Mouse (Mus musculus): ENCODE results near the gene Prkd1. TPM values are rescaled to one million over a fixed set of nuclear protein-coding genes. Genes with fewer than 3 reads are reported as not detected.

The Prkd1 gene
- polyA plus RNA-seq, 1 experiment = not detected

DNA sequence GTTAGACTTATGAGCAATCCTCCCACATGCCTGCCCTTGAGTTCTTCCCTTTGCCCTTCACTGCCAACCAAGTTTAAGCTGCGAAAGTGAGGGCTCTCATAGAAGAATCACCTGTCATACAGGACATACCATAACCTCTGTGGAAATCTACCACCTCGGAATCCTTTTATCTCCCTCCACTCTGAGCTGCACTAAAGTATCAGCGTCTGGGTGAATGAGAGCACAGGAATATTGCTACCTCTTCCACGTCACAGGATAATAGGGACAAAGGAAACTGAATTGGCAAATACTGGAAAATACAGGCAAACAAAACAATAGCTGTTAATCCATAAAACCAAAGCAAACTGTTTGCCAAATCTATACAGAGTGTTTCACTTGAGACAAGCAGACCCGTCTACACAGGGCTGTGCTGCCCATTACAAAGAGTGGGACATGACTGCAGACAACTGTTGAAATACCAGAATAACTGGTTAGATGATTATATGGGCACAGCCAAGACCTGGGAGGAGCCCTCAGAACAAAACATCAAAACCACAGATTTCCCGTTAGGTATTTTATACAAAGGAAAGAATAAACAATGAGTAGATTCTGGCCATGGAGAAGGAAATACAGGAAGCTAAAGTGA is 60.6 kb downstream of the Prkd1 start:
- H3K4me1 ChIP-seq (ENCODE audit: control insufficient read depth, insufficient read depth, low read length) = no peaks in the 10 kb centered on the region
- TF ChIP-seq CTCF (IDR thresholded peaks at IDR 0.05; ENCODE audit: insufficient read depth, low read depth, low read length) (no peak), POLR2A (IDR thresholded peaks at IDR 0.05; ENCODE audit: insufficient read depth, low read depth, low read length) (no peak)
- WGBS = 86% methylated on average over 6 of the region's 6 CpGs

DNA sequence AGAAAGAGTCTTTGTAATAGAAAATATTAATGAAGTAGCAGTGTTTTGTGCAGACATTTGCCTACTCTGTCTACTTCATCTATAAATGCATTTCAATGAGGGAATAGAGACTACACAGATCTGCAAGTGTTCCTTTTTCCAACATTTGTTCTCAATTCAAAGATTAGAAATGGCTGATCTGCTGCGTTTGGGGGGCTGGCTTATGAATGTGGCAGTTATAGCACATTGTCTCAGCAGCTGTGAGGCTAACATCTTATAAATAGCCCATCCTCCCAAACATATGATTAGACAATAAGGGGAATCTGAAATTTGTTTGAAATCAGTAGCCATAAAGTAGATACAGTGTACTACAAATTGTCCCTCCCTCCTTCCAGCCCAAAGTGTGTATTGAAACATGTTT is 83.7 kb downstream of the Prkd1 start:
- Histone ChIP-seq H3K4me3 (ENCODE audit: insufficient read depth, low read depth, low read length) (no peak overlapping the region), H3K27ac (ENCODE audit: insufficient read depth, low read depth, low read length) (no peak overlapping the region), H3K4me1 (ENCODE audit: control insufficient read depth, insufficient read depth, low read length) (no peaks in the 10 kb centered on the region)
- no peak for TF ChIP-seq POLR2A (IDR thresholded peaks at IDR 0.05; ENCODE audit: insufficient read depth, low read depth, low read length)
- TF ChIP-seq CTCF (IDR thresholded peaks at IDR 0.05; ENCODE audit: insufficient read depth, low read depth, low read length) = no peak
- WGBS = 16% methylated on average over 1 of the region's 1 CpGs

More for the DNA sequence above, 60.6 kb downstream of the Prkd1 start:
- no peak overlapping the region for H3K27ac ChIP-seq (ENCODE audit: insufficient read depth, low read depth, low read length)
- H3K4me3 ChIP-seq (ENCODE audit: insufficient read depth, low read depth, low read length) = no peak overlapping the region

DNA sequence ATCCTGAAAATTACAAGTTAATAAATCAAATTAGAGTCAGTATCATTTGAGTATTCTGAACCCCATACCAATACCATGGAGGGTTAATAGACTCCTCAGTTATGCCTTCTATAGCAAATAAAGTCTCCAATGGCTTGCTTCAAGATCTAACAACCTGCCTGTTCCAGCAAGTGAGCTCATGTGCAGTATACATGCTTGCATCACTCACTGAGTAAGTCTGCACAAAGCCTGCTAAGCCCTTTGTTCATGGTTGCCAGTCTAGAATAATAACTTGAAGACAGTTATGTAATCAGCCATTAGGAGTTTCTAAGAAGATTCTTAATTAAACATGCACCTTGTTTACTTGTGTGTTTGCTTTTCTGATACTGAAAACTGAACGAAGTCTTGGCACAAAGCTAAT is 88.4 kb downstream of the Prkd1 start:
- H3K4me3 ChIP-seq (ENCODE audit: insufficient read depth, low read depth, low read length) = no peak overlapping the region
- TF ChIP-seq CTCF (IDR thresholded peaks at IDR 0.05; ENCODE audit: insufficient read depth, low read depth, low read length) (no peak), POLR2A (IDR thresholded peaks at IDR 0.05; ENCODE audit: insufficient read depth, low read depth, low read length) (no peak)
- H3K4me1 ChIP-seq (ENCODE audit: control insufficient read depth, insufficient read depth, low read length) = no peaks in the 10 kb centered on the region
- 47% methylated on average over 1 of the region's 1 CpGs for WGBS
- no peak overlapping the region for H3K27ac ChIP-seq (ENCODE audit: insufficient read depth, low read depth, low read length)

DNA sequence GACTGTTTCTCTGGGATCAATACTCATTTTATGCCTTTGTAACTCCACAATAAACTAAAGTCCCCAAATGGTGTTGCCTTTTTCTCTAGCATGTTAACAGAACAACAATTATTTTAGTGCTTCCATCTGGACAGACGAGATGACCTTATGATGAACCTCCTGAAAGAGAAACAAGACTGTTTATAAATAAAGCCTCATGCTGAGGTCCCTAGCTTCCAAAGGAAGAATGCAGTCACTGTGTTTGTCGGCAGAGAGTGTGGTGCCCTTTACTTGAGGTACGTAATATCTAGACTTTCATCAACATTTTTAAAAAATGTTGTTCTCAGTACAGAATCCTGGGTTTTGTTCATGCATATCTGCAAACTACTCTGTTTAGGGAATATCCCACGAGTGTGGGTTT is 90.7 kb downstream of the Prkd1 start:
- Histone ChIP-seq H3K4me1 (ENCODE audit: control insufficient read depth, insufficient read depth, low read length) (no peaks in the 10 kb centered on the region), H3K4me3 (ENCODE audit: insufficient read depth, low read depth, low read length) (no peak overlapping the region), H3K27ac (ENCODE audit: insufficient read depth, low read depth, low read length) (no peak overlapping the region)
- no peak for TF ChIP-seq CTCF (IDR thresholded peaks at IDR 0.05; ENCODE audit: insufficient read depth, low read depth, low read length)
- no peak for TF ChIP-seq POLR2A (IDR thresholded peaks at IDR 0.05; ENCODE audit: insufficient read depth, low read depth, low read length)
- 62% methylated on average over 4 of the region's 4 CpGs for WGBS

DNA sequence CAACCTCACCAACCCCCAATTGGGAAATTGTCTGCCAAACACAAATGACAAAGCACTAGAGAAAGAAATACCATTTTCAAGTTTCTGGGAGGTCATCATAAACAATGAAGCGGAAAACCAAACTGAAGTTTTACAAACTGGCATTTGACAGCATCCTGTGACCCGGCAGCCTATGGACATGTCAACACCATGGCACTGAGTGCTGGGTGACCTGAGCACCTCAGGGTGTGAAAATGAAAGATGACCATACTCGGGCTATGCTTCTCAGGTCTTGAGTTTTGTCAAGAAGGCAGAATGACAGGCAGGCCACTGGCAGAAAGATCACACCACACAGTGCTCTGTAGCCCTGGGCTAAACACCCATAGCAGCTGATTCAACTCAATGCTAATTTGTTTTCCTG is 94.7 kb downstream of the Prkd1 start:
- WGBS = 72% methylated on average over 3 of the region's 3 CpGs
- no peak overlapping the region for H3K4me3 ChIP-seq (ENCODE audit: insufficient read depth, low read depth, low read length)
- H3K27ac ChIP-seq (ENCODE audit: insufficient read depth, low read depth, low read length) = no peak overlapping the region
- no peak for TF ChIP-seq CTCF (IDR thresholded peaks at IDR 0.05; ENCODE audit: insufficient read depth, low read depth, low read length)
- TF ChIP-seq POLR2A (IDR thresholded peaks at IDR 0.05; ENCODE audit: insufficient read depth, low read depth, low read length) = no peak
- H3K4me1 ChIP-seq (ENCODE audit: control insufficient read depth, insufficient read depth, low read length) = no peaks in the 10 kb centered on the region

DNA sequence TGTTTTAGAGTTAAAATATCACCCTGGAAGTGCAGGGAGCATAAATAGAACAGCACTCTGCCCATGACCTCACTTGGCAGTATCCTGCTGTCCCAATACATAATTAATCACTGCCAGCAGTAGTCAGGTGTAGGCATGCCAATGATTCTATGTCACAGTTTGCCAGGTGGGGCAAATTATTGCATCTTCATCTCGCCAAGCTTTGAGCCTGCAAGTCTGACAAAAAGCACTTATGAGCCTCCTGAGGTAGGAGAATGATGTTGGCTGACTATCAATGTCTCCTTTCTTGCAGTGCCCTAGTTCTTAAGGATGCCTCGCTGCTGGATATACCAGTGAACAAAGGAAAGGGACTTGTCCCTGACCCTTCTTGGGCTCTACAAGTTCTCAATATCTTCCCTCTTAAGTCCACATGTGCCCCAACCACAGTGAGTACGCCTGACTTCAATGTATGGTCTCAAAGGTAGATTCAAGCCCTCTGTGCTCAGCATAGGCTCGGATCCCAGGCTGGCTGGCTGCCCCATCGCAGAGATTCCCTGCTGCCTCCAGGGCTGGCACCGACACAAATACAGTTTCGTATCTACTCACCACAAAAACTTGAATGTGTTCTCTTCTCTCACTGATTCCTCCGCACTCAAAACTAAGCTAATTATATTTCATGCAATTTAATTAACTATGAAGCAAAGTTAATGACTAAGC is 98.9 kb downstream of the Prkd1 start:
- peaks cover 3% of the 10 kb centered on the region for H3K4me1 ChIP-seq (ENCODE audit: control insufficient read depth, insufficient read depth, low read length)
- no peak overlapping the region for H3K4me3 ChIP-seq (ENCODE audit: insufficient read depth, low read depth, low read length)
- no peak overlapping the region for H3K27ac ChIP-seq (ENCODE audit: insufficient read depth, low read depth, low read length)
- TF ChIP-seq POLR2A (IDR thresholded peaks at IDR 0.05; ENCODE audit: insufficient read depth, low read depth, low read length) (no peak), CTCF (IDR thresholded peaks at IDR 0.05; ENCODE audit: insufficient read depth, low read depth, low read length) (no peak)
- 47% methylated on average over 8 of the region's 8 CpGs for WGBS

DNA sequence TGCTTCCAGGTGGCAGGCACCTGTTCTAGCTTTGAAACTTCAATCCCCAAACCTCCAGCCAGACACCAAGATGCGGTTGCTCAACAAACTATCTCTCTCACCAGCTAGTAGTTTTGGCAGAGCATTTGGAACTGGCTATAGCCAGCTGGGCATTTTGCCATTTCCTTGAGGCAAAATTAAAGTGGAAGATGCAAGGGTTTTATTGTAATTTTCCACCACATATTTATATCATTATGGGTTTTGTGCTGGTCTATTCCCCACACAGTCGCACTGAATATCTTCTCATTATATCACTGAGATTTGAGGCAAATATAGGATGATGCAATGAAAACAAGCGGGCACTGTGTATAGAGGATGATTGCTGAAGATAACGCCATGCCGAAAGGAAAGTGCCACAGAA is 102.5 kb downstream of the Prkd1 start:
- TF ChIP-seq POLR2A (IDR thresholded peaks at IDR 0.05; ENCODE audit: insufficient read depth, low read depth, low read length) (no peak), CTCF (IDR thresholded peaks at IDR 0.05; ENCODE audit: insufficient read depth, low read depth, low read length) (no peak)

DNA sequence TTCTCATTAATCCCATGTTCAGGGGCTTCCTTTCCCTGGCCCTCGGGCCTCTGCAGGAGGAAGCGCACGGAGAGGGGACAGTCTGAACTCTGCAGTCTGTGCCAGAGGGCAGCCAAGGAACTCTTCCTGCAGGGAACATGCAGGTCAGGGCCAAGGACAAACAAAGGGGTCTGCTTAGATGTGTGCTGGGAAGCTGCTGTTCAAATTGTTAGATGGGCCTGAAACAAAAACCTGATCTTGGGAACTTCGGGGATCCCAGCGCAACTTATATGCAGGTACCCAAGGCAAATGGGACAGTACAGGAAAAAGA is 103.3 kb downstream of the Prkd1 start:
- 57% methylated on average over 5 of the region's 5 CpGs for WGBS
- H3K4me3 ChIP-seq (ENCODE audit: insufficient read depth, low read depth, low read length) = no peak overlapping the region
- peaks cover 3% of the 10 kb centered on the region for H3K4me1 ChIP-seq (ENCODE audit: control insufficient read depth, insufficient read depth, low read length)
- H3K27ac ChIP-seq (ENCODE audit: insufficient read depth, low read depth, low read length) = no peak overlapping the region
- TF ChIP-seq POLR2A (IDR thresholded peaks at IDR 0.05; ENCODE audit: insufficient read depth, low read depth, low read length) (no peak), CTCF (IDR thresholded peaks at IDR 0.05; ENCODE audit: insufficient read depth, low read depth, low read length) (no peak)

More for the DNA sequence above, 102.5 kb downstream of the Prkd1 start:
- WGBS = 68% methylated on average over 5 of the region's 5 CpGs
- Histone ChIP-seq H3K27ac (ENCODE audit: insufficient read depth, low read depth, low read length) (no peak overlapping the region), H3K4me3 (ENCODE audit: insufficient read depth, low read depth, low read length) (no peak overlapping the region), H3K4me1 (ENCODE audit: control insufficient read depth, insufficient read depth, low read length) (peaks cover 3% of the 10 kb centered on the region)

DNA sequence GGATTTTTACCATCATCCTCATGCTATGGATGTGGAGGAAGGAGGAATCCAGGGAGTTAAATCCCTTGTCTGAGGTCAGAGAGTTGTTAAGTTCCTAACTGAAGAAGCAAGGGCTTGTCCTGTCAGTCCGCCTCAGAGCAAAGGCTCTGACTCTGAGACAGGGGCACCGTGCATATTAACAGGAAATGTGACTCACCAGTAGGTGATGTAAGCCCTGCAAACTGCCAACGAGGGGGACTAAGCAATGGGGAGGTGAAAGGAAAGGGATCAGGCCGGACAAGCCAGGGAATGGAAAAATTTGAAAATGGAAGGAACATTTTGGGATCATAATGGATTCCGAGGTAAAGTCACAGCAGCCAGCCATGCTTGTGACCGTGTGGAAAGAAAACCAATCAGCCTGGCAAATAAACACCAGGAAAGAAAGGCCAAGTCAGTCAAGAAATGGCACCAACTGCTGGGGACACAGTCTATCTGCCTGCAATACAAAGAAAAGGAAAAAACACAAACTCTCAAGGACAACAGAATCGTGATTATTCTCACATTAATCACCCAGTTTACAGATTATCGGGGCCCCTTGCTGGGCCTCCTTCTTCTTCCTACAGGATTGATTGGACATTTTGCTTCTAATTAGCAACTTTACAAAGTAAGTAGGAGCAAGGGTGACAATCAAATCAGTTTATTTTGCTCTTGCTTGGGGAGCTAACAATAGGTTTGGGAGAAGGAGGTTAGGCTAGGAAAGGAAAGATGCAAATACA is 103.9 kb downstream of the Prkd1 start:
- no peak overlapping the region for H3K4me3 ChIP-seq (ENCODE audit: insufficient read depth, low read depth, low read length)
- peaks cover 3% of the 10 kb centered on the region for H3K4me1 ChIP-seq (ENCODE audit: control insufficient read depth, insufficient read depth, low read length)
- 0 out of 2 replicates have a peak overlapping the region, but pooled peaks have one; percentile 23 for H3K27ac ChIP-seq (ENCODE audit: insufficient read depth, low read depth, low read length)
- no peak for TF ChIP-seq POLR2A (IDR thresholded peaks at IDR 0.05; ENCODE audit: insufficient read depth, low read depth, low read length)
- no peak for TF ChIP-seq CTCF (IDR thresholded peaks at IDR 0.05; ENCODE audit: insufficient read depth, low read depth, low read length)
- 50% methylated on average over 8 of the region's 8 CpGs for WGBS

Measured in olfactory bulb, adult 2 months (tissue).